Mouse (Mus musculus) liver, embryonic 12.5 days (tissue): ENCODE measurements around the gene AK157302. TPM values are rescaled to one million over a fixed set of nuclear protein-coding genes. Genes with fewer than 3 reads are reported as not detected.
A peak's percentile ranks its signal among the peaks of the same experiment; 100 is the strongest.
"Not testable (repeated sequence)": the region's sequence is repeated elsewhere in the genome, so short reads cannot be mapped to it uniquely, and the experiment has no call there.

Source experiments
- ATAC-seq: fragments of 200-750 bp; cut with Nextera tagmentation; 2 replicates; pipeline ENCODE4 v1.8.0; 2017; ENCODE audit warnings: moderate number of reproducible peaks, mild to moderate bottlenecking, moderate library complexity
- H3K27ac ChIP-seq: fragments of 300-500 bp; sonication (generic); 2 replicates; pipeline ENCODE4 v1.5.1; 2016; ENCODE audit warnings: mild to moderate bottlenecking
- H3K27me3 ChIP-seq: fragments of 300-500 bp; sonication (generic); replicated peaks from 2 replicates; pipeline ENCODE4 v1.6.1; 2016; ENCODE audit warnings: mild to moderate bottlenecking, moderate library complexity
- H3K36me3 ChIP-seq: fragments of 300-500 bp; sonication (generic); 2 replicates; pipeline ENCODE4 v1.6.1; 2016; ENCODE audit warnings: mild to moderate bottlenecking, moderate library complexity
- H3K4me1 ChIP-seq: fragments of 300-500 bp; sonication (generic); 2 replicates; pipeline ENCODE4 v1.6.1; 2016
- H3K4me2 ChIP-seq: fragments of 300-500 bp; sonication (generic); 2 replicates; pipeline ENCODE4 v1.6.1; 2016; ENCODE audit warnings: mild to moderate bottlenecking, moderate library complexity
- H3K4me3 ChIP-seq: fragments of 300-500 bp; sonication (generic); 2 replicates; pipeline ENCODE4 v1.5.1; 2016; ENCODE audit warnings: mild to moderate bottlenecking, moderate library complexity
- H3K9ac ChIP-seq: fragments of 300-500 bp; sonication (generic); 2 replicates; pipeline ENCODE4 v1.6.1; 2016; ENCODE audit warnings: mild to moderate bottlenecking, moderate library complexity
- H3K9me3 ChIP-seq: fragments of 300-500 bp; sonication (generic); replicated peaks from 2 replicates; pipeline ENCODE4 v1.6.1; 2016; ENCODE audit warnings: mild to moderate bottlenecking, moderate library complexity
- WGBS: fragments of 180-500 bp; shearing (Covaris S2); methylation state at CpG from one replicate; pipeline ENCODE4 v1.1.7; 2016; ENCODE audit not compliant: insufficient replicate concordance; 5-methylcytosine and 5-hydroxymethylcytosine counted together
- polyA plus RNA-seq: library from polyadenylated mRNA; unstranded; fragments of >200 nt; fragmentation: Nextera tagmentation; extraction: Ambion mirVana; gene quantifications from 2 replicates; pipeline ENCODE4 v1.2.1, GENCODE M21; 2016

AK157302 gene
- polyA plus RNA-seq, 1 experiment from 2014 or later: 0.56 TPM

DNA sequence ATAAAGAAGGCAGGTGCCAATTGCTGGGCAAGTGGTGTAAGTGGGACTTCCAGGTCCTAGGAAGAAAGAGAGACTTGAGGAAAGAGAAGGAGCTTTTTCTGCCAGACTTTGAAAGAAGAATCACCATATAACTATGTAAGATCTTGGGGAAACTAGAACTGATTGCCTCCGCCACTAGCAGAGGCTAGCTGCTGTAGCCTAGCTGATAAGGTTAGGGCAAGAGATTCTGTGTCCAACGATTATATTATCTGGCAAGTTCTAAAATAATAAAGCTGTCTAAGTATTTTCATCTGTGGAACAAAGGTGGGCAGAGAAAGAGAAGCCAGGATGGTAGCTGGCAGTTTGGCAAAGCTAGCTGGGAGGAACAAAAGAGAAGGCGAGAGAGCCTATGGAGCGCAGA is 22.6 kb upstream of the AK157302 start:
- Histone ChIP-seq H3K9ac (no peak overlapping the region), H3K4me3 (no peak overlapping the region), H3K27me3 (peaks cover 30% of the 10 kb centered on the region), H3K27ac (no peak overlapping the region), H3K36me3 (no peaks in the 10 kb centered on the region), H3K4me1 (peaks cover 24% of the 10 kb centered on the region), H3K9me3 (no peaks in the 10 kb centered on the region), H3K4me2 (no peak overlapping the region)
- WGBS: 27% methylated on average over 4 of the region's 4 CpGs
- ATAC-seq: no peak

DNA sequence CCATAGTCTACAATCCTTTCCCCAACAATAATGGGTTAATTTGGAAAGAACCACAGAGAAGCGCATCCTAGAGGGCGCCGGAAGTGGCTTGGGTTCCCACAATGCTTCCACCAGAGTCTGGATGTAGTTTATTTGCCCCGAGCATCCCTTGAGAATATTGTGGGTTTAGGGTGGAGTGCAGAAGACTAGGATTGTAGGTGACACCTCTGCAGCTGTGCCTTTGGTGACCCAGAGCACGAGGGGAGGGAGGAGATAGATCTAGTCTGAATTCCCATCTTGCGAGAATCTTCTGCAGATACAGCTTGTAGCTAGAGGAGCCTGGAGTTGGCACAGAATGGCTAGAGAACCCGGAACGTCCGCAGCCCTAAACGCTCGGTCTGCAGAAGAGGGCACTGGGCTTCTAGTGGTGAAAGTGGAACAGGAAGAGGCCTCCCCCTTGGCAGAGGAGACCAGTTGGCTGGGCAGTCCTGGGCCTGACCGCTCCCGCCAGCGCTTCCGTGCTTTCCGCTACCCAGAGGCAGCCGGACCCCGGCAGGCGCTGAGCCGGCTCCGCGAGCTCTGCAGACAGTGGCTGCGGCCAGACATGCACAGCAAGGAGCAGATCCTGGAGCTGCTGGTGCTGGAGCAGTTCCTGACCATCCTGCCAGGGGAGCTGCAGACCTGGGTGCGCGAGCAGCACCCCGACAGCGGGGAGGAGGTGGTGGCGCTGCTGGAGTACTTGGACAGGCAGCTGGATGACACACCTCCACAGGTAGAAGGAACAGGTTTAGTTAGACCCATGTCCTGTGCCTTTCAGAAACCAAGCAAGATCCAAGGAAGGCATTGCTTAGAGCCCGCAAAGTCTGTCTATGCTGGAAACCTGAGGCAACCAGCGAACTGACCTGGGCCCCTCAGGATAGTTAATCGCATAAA is 16.0 kb upstream of the AK157302 start, which contains the start of the genes Zkscan4 and Gm10065:
Gene Zkscan4 (plus strand): TSS at position 149 of the 912 bp plus-strand sequence.
Gene Gm10065 (minus strand): TSS at position 683 of the 912 bp plus-strand sequence.
- ATAC-seq: peak; percentile 68
- H3K4me3 ChIP-seq: peak within 1 kb of the TSS; percentile 60
- peak within 1 kb of the TSS; percentile 61 for H3K9ac ChIP-seq
- H3K4me2 ChIP-seq: peak within 1 kb of the TSS; percentile 72
- peaks cover 39% of the 10 kb centered on the region for H3K27me3 ChIP-seq
- WGBS: 5% methylated on average over 25 of the region's 31 CpGs
- H3K27ac ChIP-seq: 0 out of 2 replicates have a peak within 1 kb of the TSS, but pooled peaks have one; percentile 51
- not testable (repeated sequence) for H3K36me3 ChIP-seq, H3K9me3 ChIP-seq, H3K4me1 ChIP-seq

DNA sequence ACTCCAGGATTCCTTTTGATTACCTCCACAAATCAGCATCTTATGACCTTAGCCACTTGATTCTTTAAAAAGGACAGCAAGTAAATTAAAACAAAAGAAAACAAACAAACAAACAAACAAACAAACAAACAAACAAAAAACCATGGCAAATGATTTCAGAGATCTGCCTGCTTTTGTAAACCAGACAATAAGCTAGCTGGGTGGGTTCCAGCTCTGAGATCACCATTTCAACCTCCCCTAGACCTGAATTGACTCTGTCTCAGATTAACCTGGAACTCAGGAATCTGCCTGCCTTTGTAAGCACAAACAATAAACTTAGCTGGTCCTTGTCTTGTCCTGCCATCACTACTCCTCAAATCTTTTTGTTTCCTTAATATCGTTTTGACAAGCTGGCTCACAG is 8.1 kb upstream of the AK157302 start:
- Histone ChIP-seq H3K36me3 (no peaks in the 10 kb centered on the region), H3K27me3 (no peaks in the 10 kb centered on the region; the same call in 1 of the 2 replicates), H3K9ac (no peak overlapping the region), H3K4me1 (no peaks in the 10 kb centered on the region), H3K27ac (no peak overlapping the region), H3K9me3 (no peaks in the 10 kb centered on the region), H3K4me3 (no peak overlapping the region), H3K4me2 (no peak overlapping the region)
- 73% methylated on average over 1 of the region's 1 CpGs for WGBS
- no peak for ATAC-seq

DNA sequence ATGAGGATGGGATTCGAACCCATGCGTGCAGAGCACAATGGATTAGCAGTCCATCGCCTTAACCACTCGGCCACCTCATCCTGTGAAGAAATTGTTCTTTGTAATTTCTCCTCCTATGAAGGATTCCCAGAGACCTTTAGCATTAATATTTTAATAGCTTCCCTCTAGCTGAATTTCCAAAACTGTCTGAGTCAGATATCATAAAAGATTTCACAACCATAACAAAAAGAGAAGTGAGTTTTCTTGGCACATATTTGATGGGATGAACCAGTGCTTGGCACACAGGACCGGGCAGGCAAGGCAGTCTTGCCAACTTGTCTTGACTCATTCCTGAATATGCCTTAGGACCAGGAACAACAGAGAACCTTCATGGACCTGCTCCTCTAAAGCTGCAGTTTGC is 2.2 kb upstream of the AK157302 start:
- Histone ChIP-seq H3K4me3 (no peak overlapping the region), H3K4me1 (no peaks in the 10 kb centered on the region), H3K27ac (no peak overlapping the region), H3K27me3 (no peaks in the 10 kb centered on the region), H3K4me2 (no peak overlapping the region), H3K9ac (no peak overlapping the region), H3K9me3 (no peaks in the 10 kb centered on the region), H3K36me3 (no peaks in the 10 kb centered on the region)
- 81% methylated on average over 5 of the region's 5 CpGs for WGBS
- no peak for ATAC-seq

- not testable (repeated sequence) for H3K36me3 ChIP-seq, H3K27ac ChIP-seq, H3K4me2 ChIP-seq, ATAC-seq, H3K4me3 ChIP-seq, H3K9me3 ChIP-seq, H3K4me1 ChIP-seq, H3K9ac ChIP-seq, H3K27me3 ChIP-seq
- whole genome bisulfite sequencing: 90% methylated on average over 17 of the region's 17 CpGs
Measured at GRCm38 (mm10) chr13:21501182-21501581, 6.2 kb downstream of the AK157302 start, which contains the start of gene Gm11273. Gm11273 (minus strand) TSS chr13:21501418.

GRCm38 (mm10) chr13:21502296-21502695 is 7.3 kb downstream of the AK157302 start:
- Histone ChIP-seq H3K4me3 (no peak overlapping the region), H3K27ac (no peak overlapping the region), H3K4me2 (no peak overlapping the region), H3K9ac (no peak overlapping the region), H3K9me3 (no peaks in the 10 kb centered on the region), H3K27me3 (no peaks in the 10 kb centered on the region), H3K36me3 (no peaks in the 10 kb centered on the region), H3K4me1 (peaks cover 10% of the 10 kb centered on the region)
- 54% methylated on average over 5 of the region's 5 CpGs for WGBS
- ATAC-seq: no peak

- H3K9ac ChIP-seq: peak overlapping the region; percentile 69
- H3K27me3 ChIP-seq: 0 out of 2 replicates have a peak, but pooled peaks cover 2% of the 10 kb centered on the region
- no peaks in the 10 kb centered on the region for H3K36me3 ChIP-seq
- peak; percentile 99 for ATAC-seq
- H3K4me3 ChIP-seq: peak overlapping the region; percentile 67
- H3K4me1 ChIP-seq: peaks cover 10% of the 10 kb centered on the region
- 0% methylated on average over 21 of the region's 21 CpGs for WGBS
- no peaks in the 10 kb centered on the region for H3K9me3 ChIP-seq
- H3K4me2 ChIP-seq: peak overlapping the region; percentile 69
- peak overlapping the region; percentile 53; the same call in 1 of the 2 replicates for H3K27ac ChIP-seq
Measured at GRCm38 (mm10) chr13:21506221-21506649, 11.2 kb downstream of the AK157302 start.

GRCm38 (mm10) chr13:21530136-21530535 is 35.1 kb downstream of the AK157302 start:
- H3K4me3 ChIP-seq: peak overlapping the region; percentile 84
- no peak for ATAC-seq

GRCm38 (mm10) chr13:21530781-21531201 is 35.8 kb downstream of the AK157302 start, which contains the start of gene Zkscan8:
Zkscan8 (minus strand) TSS chr13:21531120.
- Histone ChIP-seq H3K36me3 (peaks cover 12% of the 10 kb centered on the region), H3K9me3 (no peaks in the 10 kb centered on the region), H3K4me3 (peak within 1 kb of the TSS; percentile 84), H3K27me3 (no peaks in the 10 kb centered on the region), H3K4me1 (peaks cover 9% of the 10 kb centered on the region), H3K27ac (peak within 1 kb of the TSS; percentile 86), H3K4me2 (peak within 1 kb of the TSS; percentile 73), H3K9ac (peak within 1 kb of the TSS; percentile 91)
- peak; percentile 97 for ATAC-seq
- WGBS: under 1% methylated on average over 39 of the region's 39 CpGs

More at GRCm38 (mm10) chr13:21530136-21530535, 35.1 kb downstream of the AK157302 start:
- Histone ChIP-seq H3K27ac (no peak overlapping the region), H3K4me1 (peaks cover 9% of the 10 kb centered on the region), H3K9ac (peak overlapping the region; percentile 60), H3K9me3 (no peaks in the 10 kb centered on the region), H3K4me2 (peak overlapping the region; percentile 73), H3K27me3 (no peaks in the 10 kb centered on the region), H3K36me3 (peaks cover 17% of the 10 kb centered on the region)
- WGBS: 33% methylated on average over 7 of the region's 7 CpGs

- no peak within 1 kb of the TSS for H3K4me2 ChIP-seq
- no peak within 1 kb of the TSS for H3K9ac ChIP-seq
- no peaks in the 10 kb centered on the region for H3K4me1 ChIP-seq
- peaks cover 4% of the 10 kb centered on the region; the same call in 1 of the 2 replicates for H3K27me3 ChIP-seq
- no peak within 1 kb of the TSS for H3K4me3 ChIP-seq
- no peaks in the 10 kb centered on the region for H3K9me3 ChIP-seq
- 50% methylated on average over 1 of the region's 1 CpGs for WGBS
- no peak for ATAC-seq
- H3K36me3 ChIP-seq: no peaks in the 10 kb centered on the region
- H3K27ac ChIP-seq: no peak within 1 kb of the TSS
Measured at GRCm38 (mm10) chr13:21542708-21543107, 47.7 kb downstream of the AK157302 start, which contains the start of gene Olfr1366. Olfr1366 (minus strand) TSS chr13:21542808.
